Mouse (Mus musculus) subcutaneous adipose tissue, adult 2 months (tissue): ENCODE data around the gene Ccdc160. TPM values are rescaled to one million over a fixed set of nuclear protein-coding genes. Genes with fewer than 3 reads are reported as not detected.

Experiments
- polyA plus RNA-seq: library from polyadenylated mRNA; depleted of rRNA; stranded (reverse); fragments of >200 nt; gene quantifications from 2 replicates; pipeline ENCODE4 v1.2.3, GENCODE M21; 2012; ENCODE audit warnings: low replicate concordance; rRNA removed

Ccdc160 gene
- 0.13 and 0.14 TPM in 2 replicates for polyA plus RNA-seq

GRCm38 (mm10) chrX:52790980-52791593, at the start of gene Ccdc160:
Ccdc160 (plus strand) TSS chrX:52791200.

Other genes starting within 250 kb of the Ccdc160 start
- gene Gpc3, start 177.2 kb upstream of the Ccdc160 start, polyA plus RNA-seq, result 30.6 and 56.4 TPM in 2 replicates
- gene Phf6, start 121.1 kb downstream of the Ccdc160 start, polyA plus RNA-seq, result 1.8 and 3.9 TPM in 2 replicates
- gene Hprt, start 196.9 kb downstream of the Ccdc160 start, polyA plus RNA-seq, result 22.8 and 34.0 TPM in 2 replicates